Mouse (Mus musculus): ENCODE data around the gene Rbm20.

- TF ChIP-seq USF1 (IDR thresholded peaks at IDR 0.05; ENCODE audit: low read depth, low read length) = no peak
- no peak for TF ChIP-seq CTCF (conservative IDR thresholded peaks at IDR 0.05 in 1 of 2, IDR thresholded peaks at IDR 0.05 in 1 of 2; ENCODE audit: low read depth in 2 of 2, low read length in 2 of 2)
- TF ChIP-seq NRF1 (IDR thresholded peaks at IDR 0.05; ENCODE audit: low read depth, low read length) = no peak
- no peak for TF ChIP-seq POLR2A (IDR thresholded peaks at IDR 0.05; ENCODE audit: low read depth, low read length)
- TF ChIP-seq MAFK (IDR thresholded peaks at IDR 0.05; ENCODE audit: insufficient replicate concordance, low read length) = no peak
- no peak for TF ChIP-seq RAD21 (IDR thresholded peaks at IDR 0.05; ENCODE audit: low read depth, low read length)
- TF ChIP-seq E2F4 (IDR thresholded peaks at IDR 0.05; ENCODE audit: insufficient replicate concordance, low read depth, low read length) = no peak
These were observed 117.9 kb downstream of the Rbm20 start for GRCm38 (mm10) chr19:53794996-53795395.

Data from CH12.LX (cell line).